Mouse (Mus musculus): ENCODE measurements around the gene Smg8.
"Not testable (repeated sequence)": the region's sequence is repeated elsewhere in the genome, so short reads cannot be mapped to it uniquely, and the experiment has no call there.

The Smg8 gene

GRCm38 (mm10) chr11:87086290-87086984, at the start of gene Smg8:
TSS of gene Smg8 (minus strand) at chr11:87086774.
- DNase-seq (ENCODE audit: extremely low spot score) = peak; percentile 85

- DNase-seq (ENCODE audit: extremely low spot score) = no peak
Observed at GRCm38 (mm10) chr11:87136233-87136632, 49.7 kb upstream of the Smg8 start.

GRCm38 (mm10) chr11:87126824-87127816, 40.5 kb upstream of the Smg8 start, which contains the start of gene Trim37:
TSS of gene Trim37 (plus strand) at chr11:87127077.
- peak; percentile 94 for DNase-seq (ENCODE audit: extremely low spot score)

- peak; percentile 57 for DNase-seq (ENCODE audit: extremely low spot score)
Observed at GRCm38 (mm10) chr11:87126281-87126823, 39.8 kb upstream of the Smg8 start.

GRCm38 (mm10) chr11:87125562-87125961, 39.0 kb upstream of the Smg8 start:
- no peak for DNase-seq (ENCODE audit: extremely low spot score)

- DNase-seq (ENCODE audit: extremely low spot score) = no peak
Observed at GRCm38 (mm10) chr11:87121864-87122263, 35.3 kb upstream of the Smg8 start.

GRCm38 (mm10) chr11:87110172-87110909, 23.8 kb upstream of the Smg8 start:
- no peak for DNase-seq (ENCODE audit: extremely low spot score)

- DNase-seq (ENCODE audit: extremely low spot score) = no peak
Observed at GRCm38 (mm10) chr11:87109519-87110171, 23.1 kb upstream of the Smg8 start.

GRCm38 (mm10) chr11:87108755-87109518, 22.4 kb upstream of the Smg8 start, which contains the start of gene Ska2:
TSS of gene Ska2 (plus strand) at chr11:87109234.
- peak; percentile 98 for DNase-seq (ENCODE audit: extremely low spot score)

GRCm38 (mm10) chr11:87108409-87108754, 21.8 kb upstream of the Smg8 start, which contains the start of gene Prr11:
TSS of gene Prr11 (minus strand) at chr11:87108708.
- no peak for DNase-seq (ENCODE audit: extremely low spot score)

- no peak for DNase-seq (ENCODE audit: extremely low spot score)
Observed at GRCm38 (mm10) chr11:87087142-87087541, 568 bp upstream of the Smg8 start.

GRCm38 (mm10) chr11:87085461-87085860, 1.1 kb downstream of the Smg8 start:
- DNase-seq (ENCODE audit: extremely low spot score) = no peak

- no peak for DNase-seq (ENCODE audit: extremely low spot score)
Observed at GRCm38 (mm10) chr11:87083712-87084111, 2.9 kb downstream of the Smg8 start.

- DNase-seq (ENCODE audit: extremely low spot score) = peak; percentile 88
Observed at GRCm38 (mm10) chr11:87073866-87074440, 12.6 kb downstream of the Smg8 start, which contains the start of gene Gdpd1. TSS of gene Gdpd1 (minus strand) at chr11:87074062.

- DNase-seq (ENCODE audit: extremely low spot score) = peak; percentile 70
Observed at GRCm38 (mm10) chr11:87073343-87073865, 13.2 kb downstream of the Smg8 start.

- DNase-seq (ENCODE audit: extremely low spot score) = no peak
Observed at GRCm38 (mm10) chr11:87062087-87062486, 24.5 kb downstream of the Smg8 start.

- DNase-seq (ENCODE audit: extremely low spot score) = no peak
Observed at GRCm38 (mm10) chr11:87060410-87060809, 26.2 kb downstream of the Smg8 start.

- no peak for DNase-seq (ENCODE audit: extremely low spot score)
Observed at GRCm38 (mm10) chr11:87056286-87056685, 30.3 kb downstream of the Smg8 start.

GRCm38 (mm10) chr11:87048900-87049299, 37.7 kb downstream of the Smg8 start:
- DNase-seq (ENCODE audit: extremely low spot score) = not testable (repeated sequence)
